Mouse (Mus musculus) right cerebral cortex, postnatal 4 days (tissue): ENCODE results near the gene Cct4.

Experiments
- DNase-seq: peaks from one replicate; pipeline ENCODE4 v3.0.0-alpha.2; 2022

Cct4 gene

GRCm38 (mm10) chr11:22985510-22985909, 4.8 kb upstream of the Cct4 start:
- no peak for DNase-seq

- no peak for DNase-seq
Observed at GRCm38 (mm10) chr11:22987357-22987756, 3.0 kb upstream of the Cct4 start.

- DNase-seq = no peak
Observed at GRCm38 (mm10) chr11:22989786-22990185, 533 bp upstream of the Cct4 start.

GRCm38 (mm10) chr11:22991218-22991835, 1.0 kb downstream of the Cct4 start:
- DNase-seq = no peak

- DNase-seq = no peak
Observed at GRCm38 (mm10) chr11:22994271-22994670, 4.0 kb downstream of the Cct4 start.

- no peak for DNase-seq
Observed at GRCm38 (mm10) chr11:22995461-22995860, 5.1 kb downstream of the Cct4 start.

- DNase-seq = no peak
Observed at GRCm38 (mm10) chr11:22998308-22998707, 8.0 kb downstream of the Cct4 start.

- DNase-seq = no peak
Observed at GRCm38 (mm10) chr11:23005276-23005675, 15.0 kb downstream of the Cct4 start.

GRCm38 (mm10) chr11:23007166-23007480, 16.8 kb downstream of the Cct4 start:
- no peak for DNase-seq

- peak; percentile 64 for DNase-seq
Observed at GRCm38 (mm10) chr11:23007481-23008180, 17.3 kb downstream of the Cct4 start, which contains the start of gene Fam161a. TSS of gene Fam161a (plus strand) at chr11:23007531.

GRCm38 (mm10) chr11:23008181-23008823, 18.0 kb downstream of the Cct4 start:
- DNase-seq = peak; percentile 73

GRCm38 (mm10) chr11:23008824-23009200, 18.5 kb downstream of the Cct4 start:
- DNase-seq = no peak

GRCm38 (mm10) chr11:23013096-23013495, 22.8 kb downstream of the Cct4 start:
- no peak for DNase-seq

- DNase-seq = no peak
Observed at GRCm38 (mm10) chr11:23013580-23014294, 23.4 kb downstream of the Cct4 start.

GRCm38 (mm10) chr11:23014996-23015395, 24.7 kb downstream of the Cct4 start:
- no peak for DNase-seq

GRCm38 (mm10) chr11:23017943-23018342, 27.6 kb downstream of the Cct4 start:
- no peak for DNase-seq

- DNase-seq = no peak
Observed at GRCm38 (mm10) chr11:23020116-23020770, 29.9 kb downstream of the Cct4 start.

- DNase-seq = no peak
Observed at GRCm38 (mm10) chr11:23020841-23021240, 30.5 kb downstream of the Cct4 start.

- no peak for DNase-seq
Observed at GRCm38 (mm10) chr11:23023155-23023554, 32.8 kb downstream of the Cct4 start.

- DNase-seq = no peak
Observed at GRCm38 (mm10) chr11:23024169-23024568, 33.9 kb downstream of the Cct4 start.

- DNase-seq = no peak
Observed at GRCm38 (mm10) chr11:23028957-23029356, 38.6 kb downstream of the Cct4 start.

- no peak for DNase-seq
Observed at GRCm38 (mm10) chr11:23029399-23029798, 39.1 kb downstream of the Cct4 start.

GRCm38 (mm10) chr11:23047252-23047651, 56.9 kb downstream of the Cct4 start:
- DNase-seq = no peak
